Mouse (Mus musculus) thymus, postnatal 4 days (tissue): ENCODE measurements around the gene Arl5a.

Experiments used
- DNase-seq: peaks from one replicate; pipeline ENCODE4 v3.0.0; 2021

Gene Arl5a

GRCm38 (mm10) chr2:52358156-52358555 lies 66.5 kb downstream of the Arl5a start:
- DNase-seq = no peak

GRCm38 (mm10) chr2:52351029-52351428 lies 73.7 kb downstream of the Arl5a start:
- DNase-seq = no peak
